Mouse (Mus musculus): ENCODE data around the gene Rad18. TPM values are rescaled to one million over a fixed set of nuclear protein-coding genes. Genes with fewer than 3 reads are reported as not detected.

The Rad18 gene
- 1 to 10 TPM; 1.0 to 3.6 TPM for polyA plus RNA-seq (2012; fragmentation: generic; extraction: Trizol)

GRCm38 (mm10) chr6:112696056-112696950, at the start of gene Rad18:
Rad18 (minus strand) TSS chr6:112696686.

Other genes with a start within 250 kb of the Rad18 start
- not detected for gene Cav3, start 237.2 kb downstream of the Rad18 start, polyA plus RNA-seq (2012; fragmentation: generic; extraction: Trizol)
- not detected for gene Oxtr, start 206.7 kb downstream of the Rad18 start, polyA plus RNA-seq (2012; fragmentation: generic; extraction: Trizol)